Comparison of ENCODE assay signal across 34 mouse cellular contexts in genomic region chr7:70946260-70946659, GRCm38 (mm10).
DNase-seq lines count a peak whose midpoint lies in the region; ATAC-seq lines count a peak whose summit lies in the region.
"Had no signal": no experiment of that assay in that cellular context is flagged by ENCODE, and none has a peak within 500 bp of the region (broad histone marks: within the 10 kb centered on the region; RNA-seq: fewer than 3 reads in every experiment).

No protein-coding gene starts in this region.

- H3K4me2 ChIP-seq in kidney, embryonic 14.5 days (replicated peaks; ENCODE audit: low read depth, low read length), result no peak overlapping the region
- H3K4me2 ChIP-seq: embryonic facial prominence, embryonic 12.5 days; heart, embryonic 15.5 days; limb, embryonic 15.5 days; liver, embryonic 13.5 days; neural tube, embryonic 12.5 days had no signal

- peaks cover 3% of the 10 kb centered on the region; the same call in 1 of the 2 replicates for H3K9me3 ChIP-seq in megakaryocyte, embryonic 14.5 days
- H3K9me3 ChIP-seq in kidney, embryonic 14.5 days (ENCODE audit: control insufficient read depth, low read length), result no peaks in the 10 kb centered on the region
- H3K9me3 ChIP-seq: embryonic facial prominence, embryonic 12.5 days; heart, embryonic 10.5 days; heart, embryonic 15.5 days; limb, embryonic 10.5 days; limb, embryonic 15.5 days; liver, embryonic 13.5 days; midbrain, embryonic 10.5 days; neural tube, embryonic 12.5 days had no signal

- DNase-seq in cerebellum, adult 11-12 months, result peak; percentile 28
- DNase-seq in cerebellum, adult 8-10 months, result peak; percentile 13
- peak; percentile 75 to 78 for DNase-seq in cerebellum, postnatal 25 days
- no peak for DNase-seq in yolk sac, embryonic 10.5 days (ENCODE audit: low spot score)
- DNase-seq: adrenal gland, postnatal 36 days; B cell, adult 2 months; embryo, embryonic 11 days; gastrocnemius, postnatal 25 days; heart, adult 11 months; kidney, adult 18-20 months; kidney, postnatal 4 days; liver, embryonic 13.5 days; lung, adult 2 months; lung, postnatal 10 days; right cerebral cortex, postnatal 25 days; spleen, adult 18-20 months; thymus, adult 2 months; thymus, postnatal 36 days had no signal

- H3K9ac ChIP-seq in kidney, embryonic 14.5 days (ENCODE audit: low read depth, low read length), result no peak overlapping the region
- H3K9ac ChIP-seq: embryonic facial prominence, embryonic 12.5 days; heart, embryonic 15.5 days; limb, embryonic 15.5 days; liver, embryonic 13.5 days; neural tube, embryonic 12.5 days had no signal

- H3K27ac ChIP-seq in kidney, embryonic 14.5 days (ENCODE audit: low read depth, low read length), result no peak overlapping the region
- H3K27ac ChIP-seq: embryonic facial prominence, embryonic 12.5 days; heart, embryonic 10.5 days; heart, embryonic 15.5 days; kidney, postnatal 0 days; limb, embryonic 10.5 days; limb, embryonic 15.5 days; liver, embryonic 13.5 days; macrophage; midbrain, embryonic 10.5 days; neural tube, embryonic 12.5 days had no signal

- 55% methylated on average over 2 of the region's 2 CpGs for WGBS in kidney, embryonic 14.5 days

- no peaks in the 10 kb centered on the region for H3K4me1 ChIP-seq in megakaryocyte, embryonic 14.5 days
- 0 out of 2 replicates have a peak, but pooled peaks cover 3% of the 10 kb centered on the region for H3K4me1 ChIP-seq in kidney, embryonic 14.5 days (ENCODE audit: control insufficient read depth, insufficient read depth, low read length)
- H3K4me1 ChIP-seq: embryonic facial prominence, embryonic 12.5 days; heart, embryonic 10.5 days; heart, embryonic 15.5 days; limb, embryonic 10.5 days; limb, embryonic 15.5 days; liver, embryonic 13.5 days; neural tube, embryonic 12.5 days had no signal

- peak overlapping the region; percentile 24 for H3K4me3 ChIP-seq in megakaryocyte, embryonic 14.5 days (replicated peaks)
- H3K4me3 ChIP-seq in kidney, embryonic 14.5 days (ENCODE audit: low read length), result no peak overlapping the region
- H3K4me3 ChIP-seq: embryonic facial prominence, embryonic 12.5 days; heart, embryonic 10.5 days; heart, embryonic 15.5 days; limb, embryonic 10.5 days; limb, embryonic 15.5 days; liver, embryonic 13.5 days; midbrain, embryonic 10.5 days; myocyte; neural tube, embryonic 12.5 days had no signal

- no peak for ATAC-seq in megakaryocyte, adult 5-6 weeks (ENCODE audit: poor library complexity, severe bottlenecking)
- no peak for ATAC-seq in kidney, embryonic 14.5 days (ENCODE audit: low FRiP score, low TSS enrichment)
- ATAC-seq: forebrain, embryonic 14.5 days; inflammation-experienced regulatory T-cells, adult 6 months; midbrain, embryonic 16.5 days had no signal

- H3K36me3 ChIP-seq in megakaryocyte, embryonic 14.5 days (replicated peaks; ENCODE audit: low read length), result no peaks in the 10 kb centered on the region
- H3K36me3 ChIP-seq in kidney, embryonic 14.5 days (ENCODE audit: control insufficient read depth, insufficient read depth, low read length), result no peaks in the 10 kb centered on the region
- H3K36me3 ChIP-seq: embryonic facial prominence, embryonic 12.5 days; heart, embryonic 10.5 days; heart, embryonic 15.5 days; limb, embryonic 10.5 days; limb, embryonic 15.5 days; liver, embryonic 13.5 days; midbrain, embryonic 10.5 days; neural tube, embryonic 12.5 days had no signal

- H3K27me3 ChIP-seq in megakaryocyte, embryonic 14.5 days (replicated peaks), result no peaks in the 10 kb centered on the region
- no peaks in the 10 kb centered on the region for H3K27me3 ChIP-seq in kidney, embryonic 14.5 days (ENCODE audit: control insufficient read depth, insufficient read depth, low read length)
- H3K27me3 ChIP-seq: embryonic facial prominence, embryonic 12.5 days; heart, embryonic 15.5 days; limb, embryonic 15.5 days; liver, embryonic 13.5 days; neural tube, embryonic 12.5 days had no signal
